In genomic region chrX:160996051-160996450, GRCm38 (mm10) we compare ENCODE assay signal across 9 mouse cellular contexts. TPM values are rescaled to one million over a fixed set of nuclear protein-coding genes. Genes with fewer than 3 reads are reported as not detected.
A peak's percentile ranks its signal among the peaks of the same experiment; 100 is the strongest.
DNase-seq lines count a peak whose midpoint lies in the region; ATAC-seq and TF ChIP-seq lines count a peak whose summit lies in the region.
"Had no signal": no experiment of that assay in that cellular context is flagged by ENCODE, and none has a peak within 500 bp of the region (broad histone marks: within the 10 kb centered on the region; RNA-seq: fewer than 3 reads in every experiment).

No protein-coding gene starts in this region.

- H3K9ac ChIP-seq in lung, embryonic 15.5 days = no peak overlapping the region
- no peak overlapping the region for H3K9ac ChIP-seq in hindbrain, embryonic 16.5 days (ENCODE audit: low read depth, low read length)

- H3K27me3 ChIP-seq in lung, embryonic 15.5 days = peaks cover 6% of the 10 kb centered on the region
- no peaks in the 10 kb centered on the region; the same call in 1 of the 2 replicates for H3K27me3 ChIP-seq in hindbrain, embryonic 16.5 days (replicated peaks; ENCODE audit: control insufficient read depth, insufficient read depth, low read length)

- no peak overlapping the region for H3K4me3 ChIP-seq in lung, embryonic 15.5 days
- H3K4me3 ChIP-seq in hindbrain, embryonic 16.5 days (ENCODE audit: low read length) = no peak overlapping the region; the same call in 1 of the 2 replicates
- no peak overlapping the region for H3K4me3 ChIP-seq in gastrocnemius, adult 2 months

- H3K4me2 ChIP-seq in lung, embryonic 15.5 days = peak overlapping the region; percentile 52; the same call in 1 of the 2 replicates
- peak overlapping the region; percentile 50 for H3K4me2 ChIP-seq in hindbrain, embryonic 16.5 days (ENCODE audit: low read length)

- H3K27ac ChIP-seq in lung, embryonic 15.5 days = no peak overlapping the region
- peak overlapping the region; percentile 51 for H3K27ac ChIP-seq in hindbrain, embryonic 16.5 days (ENCODE audit: low read depth, low read length)
- H3K27ac ChIP-seq in gastrocnemius, adult 2 months = no peak overlapping the region

- no peaks in the 10 kb centered on the region for H3K9me3 ChIP-seq in lung, embryonic 15.5 days
- H3K9me3 ChIP-seq in hindbrain, embryonic 16.5 days (ENCODE audit: control insufficient read depth, low read length) = no peaks in the 10 kb centered on the region

- intact Hi-C loops in gastrocnemius, adult 2 months (cut with DNase I) = no loop called here

- H3K4me1 ChIP-seq in lung, embryonic 15.5 days = no peaks in the 10 kb centered on the region
- no peaks in the 10 kb centered on the region for H3K4me1 ChIP-seq in hindbrain, embryonic 16.5 days (ENCODE audit: control insufficient read depth, insufficient read depth, low read depth, low read length)
- H3K4me1 ChIP-seq: megakaryocyte, embryonic 14.5 days had no signal

- 19% methylated on average over 5 of the region's 5 CpGs for WGBS in lung, embryonic 15.5 days
- WGBS in hindbrain, embryonic 16.5 days = 30% methylated on average over 5 of the region's 5 CpGs

- ATAC-seq in lung, embryonic 15.5 days (ENCODE audit: borderline replicate concordance, extremely low read depth, low FRiP score, low TSS enrichment) = no peak
- ATAC-seq in hindbrain, embryonic 16.5 days = no peak

- no peak for TF ChIP-seq CTCF in gastrocnemius, adult 2 months (IDR thresholded peaks at IDR 0.05)

- H3K36me3 ChIP-seq in lung, embryonic 15.5 days = no peaks in the 10 kb centered on the region
- H3K36me3 ChIP-seq in hindbrain, embryonic 16.5 days (ENCODE audit: control insufficient read depth, insufficient read depth, low read length) = no peaks in the 10 kb centered on the region

- DNase-seq in cerebellum, adult 9-10 months = peak; percentile 34
- DNase-seq in cerebellum, adult 9-11 months = no peak
- DNase-seq in lung, postnatal 36 days = no peak
- DNase-seq in retina, postnatal 1 day = peak; percentile 20
- DNase-seq in gastrocnemius, postnatal 4 days (ENCODE audit: low spot score in 2 of 2) = no peak
- DNase-seq in gastrocnemius, adult 2 months = no peak

RNA-seq across cellular contexts. Expression of gene Cdkl5, which starts 1.5 kb away (rescaled TPM):
- polyA plus RNA-seq in lung, embryonic 15.5 days (2015; fragmentation: Nextera tagmentation; extraction: Ambion mirVana) = 2.0 and 2.1 TPM in 2 replicates
- 4.4 and 4.9 TPM in 2 replicates for polyA plus RNA-seq in hindbrain, embryonic 16.5 days (2015; fragmentation: Nextera tagmentation; extraction: Ambion mirVana)
- total RNA-seq in gastrocnemius, postnatal 4 days (2021) = 1 to 10 TPM; 2.2 to 2.8 TPM
- 1 to 10 TPM in 1 of 2 experiments, under 1 TPM in 1; 0.69 to 1.8 TPM for total RNA-seq in gastrocnemius, adult 2 months (2021)

Comparison
In these comparisons a context has a peak if more than half of its experiments do, and no peak if none do; other contexts are left out.
1. DNase-seq: peak in cerebellum, adult 9-10 months (single experiment) and retina, postnatal 1 day (single experiment); none in cerebellum, adult 9-11 months (single experiment), lung, postnatal 36 days (single experiment), gastrocnemius, postnatal 4 days (0 of 2) and gastrocnemius, adult 2 months (single experiment).